Mouse (Mus musculus): ENCODE measurements at regions not wholly inside any gene's neighbourhood (a gene's known extent, or its start where the extent isn't known, plus 50 kb on each side); places are given as distances from the start of the nearest gene placed in this dataset.

GRCm38 (mm10) chr10:119045059-119045458 is 175.1 kb upstream of the Dyrk2 start:
- TF ChIP-seq CTCF (IDR thresholded peaks at IDR 0.05; ENCODE audit: extremely low read depth, insufficient read depth, low read length): no peak
- TF ChIP-seq POLR2A (IDR thresholded peaks at IDR 0.05; ENCODE audit: extremely low read depth, insufficient read depth, low read length): no peak
